Mouse (Mus musculus) liver, adult 2 months (tissue): Measurements from ENCODE around the gene Appl2.

Source experiments
- CTCF ChIP-seq: fragments of 200-500 bp; IDR thresholded peaks from 2 replicates; pipeline ENCODE4 v1.5.1; 2011; ENCODE audit warnings: low read depth, low read length, control low read depth
- POLR2A ChIP-seq: fragments of 200-500 bp; IDR thresholded peaks from 2 replicates; pipeline ENCODE4 v1.6.1; 2011; ENCODE audit warnings: low read length, control low read depth; ENCODE audit not compliant: insufficient read depth; ENCODE audit errors: extremely low read depth

GRCm38 (mm10) chr10:83611863-83612262 lies 36.7 kb downstream of the Appl2 start:
- no peak for TF ChIP-seq POLR2A
- no peak for TF ChIP-seq CTCF
